Mouse (Mus musculus) urinary bladder, postnatal 36 days (tissue): ENCODE data around the gene Capn11.
A peak's percentile ranks its signal among the peaks of the same experiment; 100 is the strongest.

Source experiments
- DNase-seq, 2 experiments: peaks; one replicate each; pipeline ENCODE4 v3.0.0; 2022; ENCODE audit warnings: low spot score in 2 of 2, mixed read lengths in 1 of 2

The Capn11 gene

DNA sequence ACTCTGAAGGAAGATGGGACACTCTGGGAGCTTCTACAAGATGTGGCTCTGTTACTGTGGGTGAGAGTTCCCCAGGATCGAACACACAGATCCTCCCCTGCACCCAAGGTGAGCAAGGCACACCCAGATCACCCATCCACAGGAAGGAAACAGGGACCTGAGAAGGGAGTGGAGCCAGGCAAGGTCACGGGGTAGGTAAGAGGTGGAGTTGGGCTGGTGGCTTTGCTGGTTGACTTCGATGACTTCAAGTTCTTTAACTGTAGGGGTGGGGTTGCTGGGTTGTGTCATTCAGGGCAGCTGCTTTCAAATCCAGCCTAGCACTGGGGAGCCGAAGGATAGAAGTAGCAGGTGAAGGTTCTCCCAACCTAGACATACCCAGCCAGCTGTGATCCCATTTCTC, 23.7 kb upstream of the Capn11 start:
- DNase-seq = no peak

GRCm38 (mm10) chr17:45681588-45681987, 22.5 kb upstream of the Capn11 start:
- no peak for DNase-seq

- DNase-seq = no peak
These were observed 21.4 kb upstream of the Capn11 start for GRCm38 (mm10) chr17:45680391-45680980.

DNA sequence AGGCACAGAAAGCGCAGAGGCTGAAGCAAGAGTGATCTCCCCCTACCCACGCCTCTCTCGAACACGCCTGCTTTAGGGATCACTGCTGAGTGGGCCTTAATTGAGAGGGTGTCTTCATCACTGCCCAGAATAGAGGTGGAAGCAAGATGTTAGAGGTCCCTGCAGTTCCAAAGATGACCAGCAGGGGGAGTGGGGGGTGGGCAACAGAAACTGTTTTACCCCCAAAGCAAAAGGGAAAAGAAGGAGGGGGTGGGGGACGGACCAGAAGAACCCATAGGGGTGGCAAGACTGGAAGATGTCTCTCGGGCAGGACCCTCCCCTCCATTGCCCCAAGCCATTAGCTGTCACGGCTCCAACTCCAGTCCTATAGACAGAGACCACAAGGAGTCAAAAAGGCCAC, 19.0 kb upstream of the Capn11 start:
- peak; percentile 43 to 49 for DNase-seq

DNA sequence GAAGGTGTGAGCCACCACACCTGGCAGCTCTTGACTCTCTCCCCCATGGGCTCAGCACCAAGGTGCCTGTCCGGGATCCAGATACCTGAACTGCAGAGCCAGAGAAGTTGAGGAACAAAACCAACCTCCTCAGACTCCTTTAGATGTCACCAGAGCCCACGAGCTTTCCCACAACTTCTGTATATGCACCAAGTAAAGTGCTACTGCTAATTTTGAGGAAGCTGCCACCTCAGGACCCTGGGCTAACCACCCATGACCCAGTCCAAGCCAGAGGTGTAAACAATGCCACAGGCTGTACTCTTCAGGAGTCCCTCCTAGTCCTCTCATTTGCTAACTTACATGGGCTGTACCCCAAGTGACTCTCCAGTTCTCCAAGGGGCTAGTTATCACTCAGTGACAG, 13.5 kb upstream of the Capn11 start:
- no peak for DNase-seq

- DNase-seq = no peak
These were observed 12.7 kb upstream of the Capn11 start for GRCm38 (mm10) chr17:45671821-45672220.

DNA sequence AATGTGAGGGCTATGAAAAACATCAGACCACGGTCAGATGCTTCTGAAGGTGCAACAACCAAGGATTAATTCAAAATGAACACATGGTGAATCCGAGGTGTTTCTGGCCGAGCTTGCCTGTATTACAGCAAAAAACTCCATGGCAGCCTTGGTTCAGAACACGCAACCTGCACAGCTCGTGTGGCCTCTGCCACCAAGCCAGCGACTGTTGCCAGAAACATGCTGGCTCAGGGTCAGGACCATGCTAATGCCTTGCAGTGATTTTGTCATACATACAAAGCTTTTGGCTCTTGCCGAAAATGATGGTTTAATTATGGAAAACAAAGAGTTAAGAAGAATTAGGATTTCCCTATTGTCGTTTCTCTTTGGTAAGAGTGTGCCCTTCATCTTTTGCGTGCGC, 8.9 kb upstream of the Capn11 start:
- DNase-seq = no peak

GRCm38 (mm10) chr17:45667481-45667880, 8.4 kb upstream of the Capn11 start:
- no peak for DNase-seq

GRCm38 (mm10) chr17:45666091-45666490, 7.0 kb upstream of the Capn11 start:
- DNase-seq = no peak

DNA sequence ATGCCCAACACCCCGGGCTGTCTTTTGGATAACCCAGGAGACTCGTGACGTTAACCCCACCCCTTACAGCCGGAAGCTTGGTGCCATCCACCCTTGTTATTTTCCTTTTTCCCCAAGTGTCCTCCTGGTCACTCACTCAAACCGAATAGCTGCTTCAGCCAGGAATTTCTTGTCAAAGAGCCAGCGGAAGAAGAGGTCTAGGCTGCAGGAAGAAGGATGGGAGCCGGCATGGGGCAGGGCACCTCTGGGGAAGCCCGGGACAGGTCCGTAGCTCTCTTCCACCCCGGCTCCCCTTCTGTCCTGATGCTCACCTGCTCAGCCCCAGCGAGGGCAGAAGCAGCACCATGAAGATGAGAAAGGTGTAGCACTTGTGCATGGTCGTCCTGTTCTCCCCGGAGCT, 5.5 kb upstream of the Capn11 start:
- no peak for DNase-seq

DNA sequence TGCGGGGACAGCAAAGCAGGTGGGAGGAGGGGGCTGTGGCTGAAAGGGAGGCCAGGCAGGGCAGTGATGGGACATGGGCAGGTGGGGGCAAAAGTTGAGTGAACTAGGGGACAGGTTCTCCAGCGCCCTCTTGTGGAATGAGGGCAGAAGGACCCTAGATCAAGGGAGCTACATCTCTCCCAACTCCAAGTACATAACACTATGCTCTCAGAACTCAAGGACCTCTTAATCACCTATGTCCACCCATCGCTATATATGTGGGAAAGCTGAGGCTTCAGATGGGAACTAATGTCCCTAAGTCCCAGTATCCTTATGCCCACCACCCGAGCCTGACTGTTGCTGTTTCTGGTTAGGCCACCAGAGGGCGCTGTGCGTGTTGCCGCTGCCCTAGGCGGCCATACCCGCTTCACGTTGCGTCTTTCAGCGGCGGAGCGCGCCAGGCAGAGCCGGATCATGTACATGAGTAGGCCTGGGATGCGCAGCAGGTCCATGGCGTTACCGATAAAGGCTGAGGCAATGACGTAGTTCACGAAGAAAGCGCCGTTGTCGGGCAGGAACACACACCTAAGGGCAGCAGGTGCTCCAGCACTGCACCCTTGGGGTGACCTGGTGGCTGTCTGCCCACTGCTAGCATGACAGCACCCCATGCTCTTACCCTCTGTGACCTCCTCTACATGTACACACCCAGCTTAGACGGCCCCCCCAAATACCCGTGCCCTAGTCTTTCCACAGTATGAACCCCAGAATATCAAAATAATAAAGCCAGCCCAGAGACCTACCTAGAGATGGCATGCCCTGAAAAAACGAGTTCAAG, 4.2 kb upstream of the Capn11 start:
- DNase-seq = peak; percentile 58 to 60

DNA sequence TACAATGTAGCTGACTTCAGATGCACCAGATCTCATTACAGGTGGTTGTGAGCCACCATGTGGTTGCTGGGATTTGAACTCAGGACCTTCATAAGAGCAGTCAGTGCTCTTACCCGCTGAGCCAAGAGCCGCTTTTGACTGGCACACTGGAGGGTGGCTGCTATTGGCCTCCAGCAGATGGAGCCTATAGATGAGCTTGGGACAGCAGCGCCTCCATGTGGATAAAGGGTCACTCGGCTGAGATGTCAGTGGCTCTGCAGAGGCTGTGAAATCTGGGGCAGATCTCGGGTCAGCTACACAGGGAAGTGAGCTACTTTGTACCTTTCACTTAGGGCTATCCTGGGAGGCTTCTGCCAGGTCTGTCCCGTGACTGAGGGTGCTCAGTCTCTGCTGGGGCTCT, 3.3 kb downstream of the Capn11 start:
- DNase-seq = no peak

DNA sequence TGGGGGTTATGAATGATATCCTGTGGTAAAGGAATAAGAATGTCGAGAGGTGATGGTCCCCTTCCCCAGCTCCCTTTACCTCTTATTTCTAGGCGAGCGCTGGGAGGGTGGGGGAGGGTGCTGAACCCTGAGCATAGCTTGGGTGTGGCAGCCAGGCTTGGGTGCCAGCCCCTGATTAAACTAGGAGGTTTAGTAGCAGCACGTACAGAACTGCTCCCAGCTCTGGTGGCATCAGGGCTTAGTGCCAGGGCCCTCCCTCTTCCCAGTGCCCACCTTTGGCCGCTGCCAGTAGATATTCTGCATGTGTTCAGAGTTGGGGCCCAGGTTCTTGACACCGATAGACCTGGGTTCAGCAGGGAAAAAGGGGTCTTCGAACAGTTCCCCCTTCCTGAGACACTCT, 5.9 kb downstream of the Capn11 start:
- DNase-seq = no peak

- no peak for DNase-seq
These were observed 14.9 kb downstream of the Capn11 start for GRCm38 (mm10) chr17:45644185-45644584.

- DNase-seq = peak; percentile 48 to 55
These were observed 16.4 kb downstream of the Capn11 start for GRCm38 (mm10) chr17:45642701-45643100.

- no peak for DNase-seq
These were observed 17.1 kb downstream of the Capn11 start for GRCm38 (mm10) chr17:45641981-45642380.

GRCm38 (mm10) chr17:45638596-45639295, 20.4 kb downstream of the Capn11 start:
- no peak for DNase-seq

GRCm38 (mm10) chr17:45634033-45634432, 25.1 kb downstream of the Capn11 start:
- no peak for DNase-seq

- no peak for DNase-seq
These were observed 27.2 kb downstream of the Capn11 start for GRCm38 (mm10) chr17:45631940-45632339.

DNA sequence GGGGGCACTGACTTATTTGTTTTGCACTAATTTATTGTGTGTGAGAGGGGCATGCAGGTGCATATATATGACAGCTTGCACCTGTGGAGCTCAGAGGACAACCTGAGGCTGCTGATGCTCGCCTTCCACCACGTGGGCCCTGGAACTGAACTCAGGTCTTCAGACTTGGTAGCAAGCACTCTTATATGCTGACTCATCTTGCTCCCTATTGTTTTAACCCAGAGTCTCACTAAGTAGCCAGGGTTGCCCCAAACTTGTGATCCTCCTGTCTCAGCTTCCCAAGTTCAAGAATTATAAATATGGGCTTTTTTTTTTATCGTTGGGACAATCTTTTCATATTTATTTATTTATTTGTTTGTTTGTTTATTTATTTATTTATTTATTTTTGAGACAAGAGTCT, 28.1 kb downstream of the Capn11 start:
- no peak for DNase-seq

DNA sequence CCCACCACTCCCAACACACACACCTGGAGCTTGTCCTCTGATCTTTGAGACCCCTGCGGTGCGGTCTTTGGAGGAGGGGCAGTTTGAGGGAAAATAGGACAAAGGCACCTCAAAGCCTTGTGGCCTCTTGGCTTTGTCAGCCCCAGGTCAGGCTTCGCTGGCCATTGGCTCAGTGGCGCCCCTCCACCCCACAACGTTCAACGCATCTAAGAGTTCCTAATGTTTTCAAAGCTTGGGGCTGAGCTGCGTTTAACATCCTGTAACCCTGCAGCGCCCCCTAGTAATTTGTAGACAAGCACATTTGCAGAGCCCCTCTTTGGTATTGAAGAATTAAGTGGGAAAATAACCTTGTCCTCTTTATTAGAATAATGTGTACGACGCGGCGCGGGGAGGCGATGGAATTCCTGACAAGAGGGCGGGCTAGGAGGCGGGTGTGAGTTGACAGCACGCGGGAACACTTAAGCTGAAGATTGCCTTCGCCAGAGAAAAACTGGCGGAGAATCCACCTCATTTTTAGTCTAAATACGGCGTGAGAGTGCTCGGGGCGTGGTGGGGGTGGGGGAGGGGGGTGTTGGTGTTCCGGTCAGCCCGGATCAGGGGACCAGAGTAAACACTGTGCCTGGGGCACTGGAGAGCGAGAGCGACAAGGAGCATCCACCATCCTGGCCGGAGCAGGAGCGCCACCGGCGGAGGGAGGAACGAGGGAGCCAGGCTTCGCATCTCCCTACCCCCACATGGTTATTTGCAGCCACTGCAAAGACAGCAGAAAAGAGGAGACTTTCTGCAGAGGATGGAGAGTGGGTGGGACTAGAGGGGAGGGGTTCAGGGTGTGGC, 29.0 kb downstream of the Capn11 start:
- DNase-seq = peak; percentile 41 to 52
